Mouse (Mus musculus): Measurements from ENCODE around the gene Cdc45.

The Cdc45 gene

GRCm38 (mm10) chr16:18795223-18795899 lies 16.4 kb downstream of the Cdc45 start:
- in situ Hi-C loops (cut with MboI; ENCODE audit: unreplicated experiment in 2 of 2) = loop anchor here (5.0 kb wide), 1 partner anchor 98 kb away; no protein-coding TSS in a partner anchor

GRCm38 (mm10) chr16:18788627-18789406 lies 23.0 kb downstream of the Cdc45 start:
- in situ Hi-C loops (cut with MboI; ENCODE audit: unreplicated experiment in 2 of 2) = no loop called here

GRCm38 (mm10) chr16:18786652-18787051 lies 25.1 kb downstream of the Cdc45 start:
- in situ Hi-C loops (cut with MboI; ENCODE audit: unreplicated experiment in 2 of 2) = no loop called here

- in situ Hi-C loops (cut with MboI; ENCODE audit: unreplicated experiment in 2 of 2) = no loop called here
These were observed 26.3 kb downstream of the Cdc45 start for GRCm38 (mm10) chr16:18785485-18785884.

GRCm38 (mm10) chr16:18785025-18785424 lies 26.8 kb downstream of the Cdc45 start:
- in situ Hi-C loops (cut with MboI; ENCODE audit: unreplicated experiment in 2 of 2) = no loop called here

GRCm38 (mm10) chr16:18781810-18782209 lies 30.0 kb downstream of the Cdc45 start:
- in situ Hi-C loops (cut with MboI; ENCODE audit: unreplicated experiment in 2 of 2) = no loop called here

GRCm38 (mm10) chr16:18778461-18778860 lies 33.3 kb downstream of the Cdc45 start:
- in situ Hi-C loops (cut with MboI; ENCODE audit: unreplicated experiment in 2 of 2) = no loop called here

- in situ Hi-C loops (cut with MboI; ENCODE audit: unreplicated experiment in 2 of 2) = no loop called here
These were observed 34.4 kb downstream of the Cdc45 start for GRCm38 (mm10) chr16:18777101-18778080.

- in situ Hi-C loops (cut with MboI; ENCODE audit: unreplicated experiment in 2 of 2) = no loop called here
These were observed 35.2 kb downstream of the Cdc45 start, which contains the start of gene Cldn5 for GRCm38 (mm10) chr16:18776556-18777100. Gene Cldn5, plus strand, starts transcription at chr16:18776847.

GRCm38 (mm10) chr16:18775621-18776555 lies 35.9 kb downstream of the Cdc45 start:
- in situ Hi-C loops (cut with MboI; ENCODE audit: unreplicated experiment in 2 of 2) = no loop called here

- in situ Hi-C loops (cut with MboI; ENCODE audit: unreplicated experiment in 2 of 2) = no loop called here
These were observed 37.9 kb downstream of the Cdc45 start for GRCm38 (mm10) chr16:18773936-18774335.

GRCm38 (mm10) chr16:18769501-18769900 lies 42.3 kb downstream of the Cdc45 start:
- in situ Hi-C loops (cut with MboI; ENCODE audit: unreplicated experiment in 2 of 2) = no loop called here

GRCm38 (mm10) chr16:18766390-18766789 lies 45.4 kb downstream of the Cdc45 start:
- in situ Hi-C loops (cut with MboI; ENCODE audit: unreplicated experiment in 2 of 2) = no loop called here

GRCm38 (mm10) chr16:18762960-18763359 lies 48.8 kb downstream of the Cdc45 start:
- in situ Hi-C loops (cut with MboI; ENCODE audit: unreplicated experiment in 2 of 2) = no loop called here

- in situ Hi-C loops (cut with MboI; ENCODE audit: unreplicated experiment in 2 of 2) = no loop called here
These were observed 50.1 kb downstream of the Cdc45 start for GRCm38 (mm10) chr16:18761734-18762133.

- in situ Hi-C loops (cut with MboI; ENCODE audit: unreplicated experiment in 2 of 2) = no loop called here
These were observed 59.8 kb downstream of the Cdc45 start for GRCm38 (mm10) chr16:18751885-18752499.

GRCm38 (mm10) chr16:18751101-18751500 lies 60.7 kb downstream of the Cdc45 start:
- in situ Hi-C loops (cut with MboI; ENCODE audit: unreplicated experiment in 2 of 2) = no loop called here

GRCm38 (mm10) chr16:18746268-18747122 lies 65.3 kb downstream of the Cdc45 start:
- in situ Hi-C loops (cut with MboI; ENCODE audit: unreplicated experiment in 2 of 2) = no loop called here
